Mouse (Mus musculus): Measurements from ENCODE around the gene Scgn. TPM values are rescaled to one million over a fixed set of nuclear protein-coding genes. Genes with fewer than 3 reads are reported as not detected.

Scgn gene
- total RNA-seq (2015) (not detected in 2 replicates), total RNA-seq (2017) (not detected in 2 replicates)

GRCm38 (mm10) chr13:23990928-23991327 lies at the start of gene Scgn:
Scgn (minus strand) TSS chr13:23991214.
- ATAC-seq (ENCODE audit: poor library complexity, severe bottlenecking) = no peak

- no peak for ATAC-seq (ENCODE audit: poor library complexity, severe bottlenecking)
Measured at GRCm38 (mm10) chr13:24040221-24040620, 49.2 kb upstream of the Scgn start.

- ATAC-seq (ENCODE audit: poor library complexity, severe bottlenecking) = peak; percentile 40; the same call in 1 of the 2 replicates
Measured at GRCm38 (mm10) chr13:24037502-24037901, 46.5 kb upstream of the Scgn start.

- ATAC-seq (ENCODE audit: poor library complexity, severe bottlenecking) = 0 out of 2 replicates have a peak, but pooled peaks have one; percentile 40
Measured at GRCm38 (mm10) chr13:24036150-24036549, 45.1 kb upstream of the Scgn start.

- no peak for ATAC-seq (ENCODE audit: poor library complexity, severe bottlenecking)
Measured at GRCm38 (mm10) chr13:24027191-24028170, 36.5 kb upstream of the Scgn start.

- no peak for ATAC-seq (ENCODE audit: poor library complexity, severe bottlenecking)
Measured at GRCm38 (mm10) chr13:24018515-24018914, 27.5 kb upstream of the Scgn start.

GRCm38 (mm10) chr13:24005528-24005927 lies 14.5 kb upstream of the Scgn start:
- ATAC-seq (ENCODE audit: poor library complexity, severe bottlenecking) = no peak

- no peak for ATAC-seq (ENCODE audit: poor library complexity, severe bottlenecking)
Measured at GRCm38 (mm10) chr13:24001797-24002196, 10.8 kb upstream of the Scgn start.

- ATAC-seq (ENCODE audit: poor library complexity, severe bottlenecking) = no peak
Measured at GRCm38 (mm10) chr13:24001081-24001480, 10.1 kb upstream of the Scgn start.

GRCm38 (mm10) chr13:23998826-23999225 lies 7.8 kb upstream of the Scgn start:
- no peak for ATAC-seq (ENCODE audit: poor library complexity, severe bottlenecking)

GRCm38 (mm10) chr13:23994756-23995155 lies 3.7 kb upstream of the Scgn start:
- no peak for ATAC-seq (ENCODE audit: poor library complexity, severe bottlenecking)

- no peak for ATAC-seq (ENCODE audit: poor library complexity, severe bottlenecking)
Measured at GRCm38 (mm10) chr13:23994024-23994423, 3.0 kb upstream of the Scgn start.

GRCm38 (mm10) chr13:23990451-23990850 lies 563 bp downstream of the Scgn start:
- ATAC-seq (ENCODE audit: poor library complexity, severe bottlenecking) = no peak

- no peak for ATAC-seq (ENCODE audit: poor library complexity, severe bottlenecking)
Measured at GRCm38 (mm10) chr13:23985130-23985529, 5.9 kb downstream of the Scgn start.

GRCm38 (mm10) chr13:23972271-23972670 lies 18.7 kb downstream of the Scgn start:
- no peak for ATAC-seq (ENCODE audit: poor library complexity, severe bottlenecking)

GRCm38 (mm10) chr13:23971870-23972269 lies 19.1 kb downstream of the Scgn start:
- no peak for ATAC-seq (ENCODE audit: poor library complexity, severe bottlenecking)

- no peak for ATAC-seq (ENCODE audit: poor library complexity, severe bottlenecking)
Measured at GRCm38 (mm10) chr13:23964909-23965308, 26.1 kb downstream of the Scgn start.

GRCm38 (mm10) chr13:23959776-23960175 lies 31.2 kb downstream of the Scgn start:
- ATAC-seq (ENCODE audit: poor library complexity, severe bottlenecking) = no peak

GRCm38 (mm10) chr13:23950928-23951327 lies 40.1 kb downstream of the Scgn start:
- ATAC-seq (ENCODE audit: poor library complexity, severe bottlenecking) = no peak

- ATAC-seq (ENCODE audit: poor library complexity, severe bottlenecking) = no peak
Measured at GRCm38 (mm10) chr13:23949484-23950246, 41.3 kb downstream of the Scgn start.

- ATAC-seq (ENCODE audit: poor library complexity, severe bottlenecking) = no peak
Measured at GRCm38 (mm10) chr13:23946254-23946653, 44.8 kb downstream of the Scgn start.

- no peak for ATAC-seq (ENCODE audit: poor library complexity, severe bottlenecking)
Measured at GRCm38 (mm10) chr13:23942861-23943260, 48.2 kb downstream of the Scgn start.

Data from megakaryocyte, adult 5-6 weeks (primary cell).